Mouse (Mus musculus) embryonic facial prominence, embryonic 15.5 days (tissue): ENCODE measurements around the gene Col25a1. TPM values are rescaled to one million over a fixed set of nuclear protein-coding genes. Genes with fewer than 3 reads are reported as not detected.

ENCODE experiments used
- ATAC-seq: fragments of 200-750 bp; cut with Nextera tagmentation; 2 replicates; pipeline ENCODE4 v1.8.0; 2017; ENCODE audit warnings: low read depth, moderate TSS enrichment; ENCODE audit not compliant: insufficient number of reproducible peaks, low FRiP score, low TSS enrichment
- H3K27ac ChIP-seq: fragments of 300-500 bp; sonication (generic); replicated peaks from 2 replicates; pipeline ENCODE4 v1.5.1; 2015; ENCODE audit warnings: mild to moderate bottlenecking, inconsistent platforms
- H3K27me3 ChIP-seq: fragments of 300-500 bp; sonication (generic); 2 replicates; pipeline ENCODE4 v1.6.1; 2015; ENCODE audit warnings: inconsistent platforms
- H3K36me3 ChIP-seq: fragments of 300-500 bp; sonication (generic); 2 replicates; pipeline ENCODE4 v1.6.1; 2015; ENCODE audit warnings: mild to moderate bottlenecking, inconsistent platforms
- H3K4me1 ChIP-seq: fragments of 300-500 bp; sonication (generic); 2 replicates; pipeline ENCODE4 v1.6.1; 2015; ENCODE audit warnings: inconsistent platforms
- H3K4me2 ChIP-seq: fragments of 300-500 bp; sonication (generic); replicated peaks from 2 replicates; pipeline ENCODE4 v1.6.1; 2015; ENCODE audit warnings: mild to moderate bottlenecking, inconsistent platforms
- H3K4me3 ChIP-seq: fragments of 300-500 bp; sonication (generic); replicated peaks from 2 replicates; pipeline ENCODE4 v1.5.1; 2015; ENCODE audit warnings: mild to moderate bottlenecking, inconsistent platforms
- H3K9ac ChIP-seq: fragments of 300-500 bp; sonication (generic); 2 replicates; pipeline ENCODE4 v1.6.1; 2015; ENCODE audit warnings: inconsistent platforms
- H3K9me3 ChIP-seq: fragments of 300-500 bp; sonication (generic); replicated peaks from 2 replicates; pipeline ENCODE4 v1.6.1; 2016; ENCODE audit warnings: inconsistent platforms
- WGBS: fragments of 180-500 bp; shearing (Covaris S2); methylation state at CpG from one replicate; pipeline ENCODE4 v1.1.7; 2015; 5-methylcytosine and 5-hydroxymethylcytosine counted together
- polyA plus RNA-seq: library from polyadenylated mRNA; unstranded; fragments of >200 nt; fragmentation: Nextera tagmentation; extraction: Ambion mirVana; gene quantifications from 2 replicates; pipeline ENCODE4 v1.2.1, GENCODE M21; 2015

The Col25a1 gene
- polyA plus RNA-seq, 1 experiment from 2014 or later: 16.5 TPM

DNA sequence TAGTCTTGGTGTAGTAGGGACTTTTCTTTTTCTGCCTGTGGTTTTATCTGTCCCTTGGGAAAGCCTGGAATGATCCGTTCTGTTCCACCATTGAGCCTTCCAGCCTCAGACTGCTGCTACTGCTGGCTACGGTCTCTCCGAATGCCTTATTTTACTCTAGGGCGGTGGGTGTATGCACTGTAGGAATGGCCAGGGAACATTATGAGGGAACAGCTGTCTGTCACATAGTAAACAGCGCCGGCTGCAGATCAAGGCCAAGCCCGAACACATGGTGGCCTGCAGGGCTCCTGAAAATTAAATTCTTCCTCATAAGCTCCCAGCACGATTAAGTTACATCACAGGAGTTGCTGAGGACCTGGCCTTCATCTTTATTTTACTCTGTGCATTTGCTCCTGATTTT is 3.5 kb upstream of the Col25a1 start:
- WGBS: 13% methylated on average over 8 of the region's 8 CpGs
- Histone ChIP-seq H3K9ac (no peak overlapping the region), H3K27me3 (no peaks in the 10 kb centered on the region), H3K4me1 (peaks cover 14% of the 10 kb centered on the region), H3K4me2 (no peak overlapping the region), H3K36me3 (no peaks in the 10 kb centered on the region), H3K4me3 (no peak overlapping the region), H3K9me3 (no peaks in the 10 kb centered on the region), H3K27ac (0 out of 2 replicates have a peak overlapping the region, but pooled peaks have one; percentile 44)
- no peak for ATAC-seq

DNA sequence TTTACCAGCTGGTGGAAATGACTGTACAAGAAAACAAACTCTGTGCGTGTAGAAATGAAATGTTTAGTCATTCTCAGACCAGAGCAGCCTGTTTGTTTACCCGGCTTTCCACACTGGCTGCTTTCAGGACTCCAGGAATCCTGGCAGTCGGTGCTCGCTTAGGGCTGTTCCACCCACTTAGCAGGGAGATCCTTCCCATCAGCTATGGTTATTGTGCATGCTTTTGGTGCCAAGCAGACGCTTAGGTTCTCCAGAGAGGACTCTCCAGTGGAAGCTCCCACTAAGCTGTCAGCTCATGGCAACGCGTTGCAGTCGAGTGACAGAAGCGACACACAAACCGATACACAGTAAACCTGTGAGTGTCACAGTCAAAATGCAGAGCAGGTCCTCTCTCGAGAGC is 2.7 kb upstream of the Col25a1 start:
- Histone ChIP-seq H3K4me2 (no peak overlapping the region), H3K4me3 (no peak overlapping the region), H3K27me3 (no peaks in the 10 kb centered on the region), H3K27ac (peak overlapping the region; percentile 34; the same call in 1 of the 2 replicates), H3K9ac (no peak overlapping the region), H3K9me3 (no peaks in the 10 kb centered on the region), H3K4me1 (peaks cover 14% of the 10 kb centered on the region), H3K36me3 (no peaks in the 10 kb centered on the region)
- WGBS: 40% methylated on average over 11 of the region's 11 CpGs
- no peak; the same call in 1 of the 2 replicates for ATAC-seq

DNA sequence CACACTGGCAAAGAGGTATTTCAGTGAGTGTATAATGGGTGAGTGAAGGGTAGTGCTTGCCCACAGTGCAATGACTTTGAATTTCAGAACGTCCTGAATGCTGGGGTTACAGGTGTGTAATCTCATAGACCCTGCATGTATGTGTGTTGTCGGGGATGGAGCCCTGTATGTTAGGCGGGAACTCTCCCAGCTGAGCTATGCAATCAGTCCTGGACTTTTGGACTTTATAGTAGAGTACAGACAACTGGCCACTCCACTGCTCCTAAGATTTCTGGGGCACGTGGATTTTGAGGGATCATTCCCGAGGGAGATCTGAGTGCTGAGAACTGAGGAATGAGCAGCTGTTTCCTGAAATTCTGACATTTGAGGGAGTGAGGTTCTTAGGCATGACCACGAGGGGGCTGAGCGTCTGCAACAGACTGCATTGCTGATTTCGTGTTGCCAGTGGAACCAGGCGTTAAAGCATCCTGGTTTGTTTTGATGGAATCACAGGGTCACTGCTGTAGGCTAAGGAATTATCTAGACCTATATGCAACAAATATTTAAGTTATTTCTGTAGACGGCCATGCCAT is 1.6 kb upstream of the Col25a1 start:
- WGBS: 41% methylated on average over 10 of the region's 10 CpGs
- ATAC-seq: no peak
- Histone ChIP-seq H3K27ac (no peak overlapping the region), H3K9ac (no peak overlapping the region), H3K4me1 (peaks cover 14% of the 10 kb centered on the region), H3K27me3 (no peaks in the 10 kb centered on the region), H3K4me2 (no peak overlapping the region), H3K36me3 (no peaks in the 10 kb centered on the region), H3K4me3 (no peak overlapping the region), H3K9me3 (no peaks in the 10 kb centered on the region)

DNA sequence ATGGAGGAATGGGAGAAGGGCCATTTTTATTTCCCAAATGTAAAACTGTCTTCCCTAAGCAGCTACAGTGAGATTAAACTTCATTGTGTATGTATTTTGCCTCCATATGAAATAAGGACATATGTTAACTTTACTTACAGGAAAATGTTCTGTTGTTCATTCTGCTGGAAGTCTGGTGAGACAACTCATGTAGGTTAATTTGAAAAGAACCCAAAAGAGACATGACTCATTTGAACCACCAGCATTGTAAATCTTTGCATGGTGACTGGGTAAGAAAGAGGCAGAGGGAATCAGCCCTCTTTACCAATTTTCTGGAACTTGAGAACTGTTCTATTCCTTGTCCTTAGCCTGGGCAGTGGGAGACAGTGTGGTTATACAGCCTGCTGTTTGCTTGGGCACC is 5.9 kb downstream of the Col25a1 start:
- Histone ChIP-seq H3K4me3 (no peak overlapping the region), H3K4me2 (no peak overlapping the region), H3K4me1 (no peaks in the 10 kb centered on the region), H3K9me3 (no peaks in the 10 kb centered on the region), H3K9ac (no peak overlapping the region), H3K27me3 (no peaks in the 10 kb centered on the region), H3K27ac (no peak overlapping the region), H3K36me3 (no peaks in the 10 kb centered on the region)
- ATAC-seq: no peak

DNA sequence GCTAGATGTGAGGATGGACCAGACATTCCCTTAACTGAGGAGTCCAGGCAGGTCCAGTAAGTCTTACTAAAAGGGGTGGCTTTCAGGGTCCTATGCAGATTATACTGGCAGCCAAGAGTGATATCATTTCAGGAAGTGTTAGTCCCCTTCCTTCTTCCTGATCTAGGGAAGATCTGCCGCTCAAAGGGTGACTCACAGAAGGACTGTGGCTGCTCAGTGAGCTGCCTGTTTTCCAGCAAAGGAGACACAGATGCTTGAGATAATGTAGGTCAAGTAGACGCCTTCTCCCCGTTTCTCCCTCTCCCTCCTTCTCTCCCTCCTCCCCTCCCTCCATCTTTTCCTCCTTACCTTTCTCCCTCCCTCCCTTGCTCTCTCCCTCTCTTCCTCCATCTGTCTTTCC is 6.3 kb downstream of the Col25a1 start:
- Histone ChIP-seq H3K27me3 (no peaks in the 10 kb centered on the region), H3K9ac (no peak overlapping the region), H3K4me3 (no peak overlapping the region), H3K27ac (no peak overlapping the region), H3K36me3 (no peaks in the 10 kb centered on the region), H3K4me2 (no peak overlapping the region), H3K4me1 (no peaks in the 10 kb centered on the region), H3K9me3 (no peaks in the 10 kb centered on the region)
- ATAC-seq: no peak
- WGBS: 51% methylated on average over 3 of the region's 3 CpGs

DNA sequence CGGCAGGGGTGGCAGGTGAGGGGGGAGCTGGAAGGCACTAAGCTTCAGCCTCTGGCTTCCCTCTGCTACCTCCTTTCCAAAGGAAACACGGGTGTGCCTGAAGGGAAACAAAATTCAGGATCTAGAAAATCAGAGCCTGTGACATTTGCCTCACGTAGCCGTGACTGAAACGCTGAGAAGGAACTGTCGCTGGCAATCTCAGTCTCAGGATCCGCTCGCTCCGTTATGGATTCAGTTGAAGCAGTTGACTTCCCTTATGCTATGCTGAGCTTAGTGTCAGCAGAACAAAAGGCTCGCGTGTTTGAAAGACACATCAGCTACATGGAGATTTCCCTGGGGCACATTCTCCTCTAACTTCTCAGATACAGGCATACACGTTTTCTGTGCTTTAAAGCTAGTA is 14.6 kb downstream of the Col25a1 start:
- Histone ChIP-seq H3K9me3 (no peaks in the 10 kb centered on the region), H3K27ac (no peak overlapping the region), H3K4me3 (no peak overlapping the region), H3K4me2 (peak overlapping the region; percentile 9; the same call in 1 of the 2 replicates), H3K4me1 (0 out of 2 replicates have a peak, but pooled peaks cover 3% of the 10 kb centered on the region), H3K9ac (no peak overlapping the region), H3K27me3 (no peaks in the 10 kb centered on the region), H3K36me3 (no peaks in the 10 kb centered on the region)
- WGBS: 35% methylated on average over 12 of the region's 12 CpGs
- no peak for ATAC-seq

DNA sequence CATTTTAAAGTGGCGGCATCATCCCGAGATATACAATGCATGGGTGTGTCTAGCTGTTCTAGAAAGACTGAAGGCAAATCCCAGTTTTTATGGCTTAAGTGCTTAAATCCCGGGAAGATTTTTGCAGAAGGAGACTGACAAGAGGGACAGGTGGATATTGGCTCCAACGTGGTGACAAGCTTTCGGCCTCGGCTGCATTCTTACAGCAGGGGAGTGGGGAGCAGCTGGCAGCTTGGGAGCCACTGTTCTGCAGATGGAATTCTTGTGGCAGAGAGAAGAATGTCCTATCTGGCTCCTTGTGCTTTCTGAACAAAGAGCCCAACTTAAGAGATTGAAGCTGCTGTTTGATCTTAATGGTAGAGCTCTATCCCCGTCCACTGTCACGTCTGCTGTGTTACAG is 16.5 kb downstream of the Col25a1 start:
- 55% methylated on average over 8 of the region's 8 CpGs for WGBS
- H3K4me2 ChIP-seq: no peak overlapping the region
- no peak overlapping the region for H3K4me3 ChIP-seq
- no peak overlapping the region for H3K27ac ChIP-seq
- no peaks in the 10 kb centered on the region for H3K9me3 ChIP-seq
- H3K9ac ChIP-seq: no peak overlapping the region
- H3K4me1 ChIP-seq: 0 out of 2 replicates have a peak, but pooled peaks cover 3% of the 10 kb centered on the region
- H3K27me3 ChIP-seq: no peaks in the 10 kb centered on the region
- no peak for ATAC-seq
- no peaks in the 10 kb centered on the region for H3K36me3 ChIP-seq

DNA sequence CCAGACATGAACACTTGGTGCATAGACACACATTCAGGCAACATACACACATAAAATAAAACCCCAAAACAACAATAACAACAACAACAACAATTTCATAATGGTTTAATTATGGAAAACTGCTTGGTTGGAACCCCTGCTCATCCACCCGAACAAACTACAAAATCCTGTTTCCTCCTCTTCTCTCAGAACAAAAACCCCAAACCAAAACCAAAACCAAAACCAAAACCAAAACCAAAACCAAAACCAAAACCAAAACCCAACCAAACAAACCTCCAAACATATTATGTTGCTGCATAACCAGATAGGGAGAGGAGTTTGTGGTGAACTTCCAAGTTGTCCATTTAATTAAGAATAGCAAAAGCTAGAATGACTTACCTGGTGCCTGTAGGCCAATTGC is 17.9 kb downstream of the Col25a1 start:
- no peak for ATAC-seq
- Histone ChIP-seq H3K9ac (no peak overlapping the region), H3K4me1 (0 out of 2 replicates have a peak, but pooled peaks cover 3% of the 10 kb centered on the region), H3K27me3 (no peaks in the 10 kb centered on the region), H3K4me3 (no peak overlapping the region), H3K9me3 (no peaks in the 10 kb centered on the region), H3K36me3 (no peaks in the 10 kb centered on the region), H3K4me2 (no peak overlapping the region), H3K27ac (no peak overlapping the region)
- WGBS: 81% methylated on average over 1 of the region's 1 CpGs

DNA sequence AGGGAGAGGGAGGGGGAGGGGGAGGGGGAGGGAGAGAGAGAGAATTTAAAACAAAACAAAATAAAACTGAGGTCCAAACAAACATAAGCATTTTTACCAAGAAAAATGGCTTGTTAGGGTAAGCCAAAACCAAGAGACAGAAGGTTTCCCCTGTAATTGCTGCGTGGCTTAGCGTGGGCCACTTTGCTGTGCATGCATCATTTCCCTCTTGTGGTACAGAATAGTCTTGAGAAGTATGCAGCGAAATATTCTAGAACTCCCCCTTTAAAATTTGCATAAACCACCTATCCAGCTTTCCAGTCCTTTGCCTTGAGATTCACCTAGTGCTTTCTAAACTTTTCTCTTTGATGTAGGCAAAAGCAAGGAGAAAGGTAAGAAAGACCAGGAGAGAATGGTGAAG is 21.8 kb downstream of the Col25a1 start:
- Histone ChIP-seq H3K27me3 (no peaks in the 10 kb centered on the region), H3K36me3 (no peaks in the 10 kb centered on the region), H3K4me1 (no peaks in the 10 kb centered on the region), H3K27ac (no peak overlapping the region), H3K9ac (no peak overlapping the region), H3K9me3 (no peaks in the 10 kb centered on the region), H3K4me2 (no peak overlapping the region), H3K4me3 (no peak overlapping the region)
- 69% methylated on average over 3 of the region's 3 CpGs for WGBS
- no peak for ATAC-seq

DNA sequence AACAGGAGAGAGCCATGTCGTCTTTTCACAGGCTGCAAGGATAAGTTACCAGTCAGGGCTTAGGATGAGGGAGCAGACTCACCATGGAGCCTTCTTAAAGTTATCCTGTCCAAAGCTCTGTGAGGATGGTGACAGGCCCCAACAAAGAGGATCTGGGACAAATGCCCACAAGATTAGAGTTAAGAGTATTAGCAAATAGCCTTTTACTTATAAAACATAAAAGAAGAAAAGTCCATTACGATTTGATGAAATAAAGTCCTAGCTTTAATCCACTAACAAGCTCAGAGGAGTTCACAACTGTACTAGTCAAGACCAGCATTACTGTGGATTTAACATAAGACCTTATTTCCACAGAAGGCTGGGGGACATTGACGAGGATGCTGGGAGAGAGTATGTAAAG is 26.2 kb downstream of the Col25a1 start:
- Histone ChIP-seq H3K4me1 (no peaks in the 10 kb centered on the region), H3K27me3 (no peaks in the 10 kb centered on the region), H3K9me3 (no peaks in the 10 kb centered on the region), H3K36me3 (no peaks in the 10 kb centered on the region), H3K4me3 (no peak overlapping the region), H3K4me2 (no peak overlapping the region), H3K9ac (no peak overlapping the region), H3K27ac (no peak overlapping the region)
- WGBS: 61% methylated on average over 3 of the region's 3 CpGs
- ATAC-seq: no peak

DNA sequence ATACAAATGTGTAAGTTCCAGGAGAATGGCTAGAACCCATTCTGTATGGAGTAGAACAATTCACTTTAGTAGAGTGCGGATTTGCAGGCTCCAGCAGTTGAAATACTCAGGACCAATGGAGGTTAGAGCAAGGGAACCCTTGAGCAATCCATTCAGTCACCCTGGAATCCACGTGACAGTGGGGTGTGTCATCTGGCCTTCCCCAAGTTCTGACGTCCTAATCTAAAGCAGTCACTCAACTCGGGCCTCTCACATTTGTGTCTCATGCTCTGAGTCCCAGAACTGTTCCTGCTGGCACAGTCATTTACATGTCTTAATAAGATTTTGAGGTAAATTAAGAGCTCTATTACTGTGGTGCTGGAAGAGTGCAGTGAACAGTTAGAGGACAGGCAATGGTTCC is 28.6 kb downstream of the Col25a1 start:
- no peaks in the 10 kb centered on the region for H3K4me1 ChIP-seq
- 58% methylated on average over 4 of the region's 4 CpGs for WGBS
- no peak overlapping the region for H3K27ac ChIP-seq
- no peak for ATAC-seq
- H3K4me3 ChIP-seq: no peak overlapping the region
- H3K9me3 ChIP-seq: no peaks in the 10 kb centered on the region
- no peak overlapping the region for H3K4me2 ChIP-seq
- no peak overlapping the region for H3K9ac ChIP-seq
- no peaks in the 10 kb centered on the region for H3K36me3 ChIP-seq
- H3K27me3 ChIP-seq: no peaks in the 10 kb centered on the region

DNA sequence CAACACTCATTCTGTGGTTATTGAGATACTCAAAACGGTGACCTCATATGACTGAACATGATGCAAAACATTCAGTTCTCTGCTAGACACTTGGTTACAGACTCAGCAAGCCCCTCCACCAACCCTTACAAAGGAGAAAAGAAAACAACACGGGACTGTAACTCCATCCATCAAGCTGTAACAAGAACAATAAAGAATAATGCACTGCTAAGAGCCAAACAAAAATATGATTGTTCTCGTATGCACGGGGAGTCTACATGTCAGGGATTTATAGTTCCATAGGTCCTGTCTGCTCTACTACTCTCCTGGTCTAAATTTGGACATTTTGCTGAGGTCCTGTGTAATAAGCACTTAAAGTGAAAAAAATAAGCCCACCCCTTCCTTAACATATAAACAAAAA is 29.6 kb downstream of the Col25a1 start:
- no peak for ATAC-seq
- Histone ChIP-seq H3K4me2 (no peak overlapping the region), H3K4me1 (no peaks in the 10 kb centered on the region), H3K36me3 (no peaks in the 10 kb centered on the region), H3K27me3 (no peaks in the 10 kb centered on the region), H3K4me3 (no peak overlapping the region), H3K9me3 (no peaks in the 10 kb centered on the region), H3K27ac (no peak overlapping the region), H3K9ac (no peak overlapping the region)
- WGBS: 52% methylated on average over 4 of the region's 4 CpGs
